Mouse (Mus musculus) heart, embryonic 16.5 days (tissue): ENCODE measurements at regions not wholly inside any gene's neighbourhood (a gene's known extent, or its start where the extent isn't known, plus 50 kb on each side); places are given as distances from the start of the nearest gene placed in this dataset.

Experiments
- ATAC-seq: fragments of 200-750 bp; cut with Nextera tagmentation; replicated peaks from 2 replicates; pipeline ENCODE4 v1.8.0; 2017; ENCODE audit warnings: moderate number of reproducible peaks; ENCODE audit not compliant: insufficient read depth, low FRiP score; ENCODE audit errors: extremely low read depth
- H3K27ac ChIP-seq: fragments of 300-500 bp; sonication (generic); 2 replicates; pipeline ENCODE4 v1.5.1; 2014; ENCODE audit warnings: mild to moderate bottlenecking, low read length, control low read depth, moderate library complexity
- H3K27me3 ChIP-seq: fragments of 300-500 bp; sonication (generic); 2 replicates; pipeline ENCODE4 v1.6.1; 2014; ENCODE audit warnings: low read length, mixed read lengths; ENCODE audit not compliant: control insufficient read depth, insufficient read depth
- H3K36me3 ChIP-seq: fragments of 300-500 bp; sonication (generic); 2 replicates; pipeline ENCODE4 v1.6.1; 2014; ENCODE audit not compliant: control insufficient read depth, insufficient read depth
- H3K4me1 ChIP-seq: fragments of 300-500 bp; sonication (generic); 2 replicates; pipeline ENCODE4 v1.6.1; 2014; ENCODE audit warnings: low read length, mixed read lengths; ENCODE audit not compliant: control insufficient read depth, insufficient read depth
- H3K4me2 ChIP-seq: fragments of 300-500 bp; sonication (generic); 2 replicates; pipeline ENCODE4 v1.6.1; 2014; ENCODE audit warnings: low read depth, mild to moderate bottlenecking, control low read depth, low read length
- H3K4me3 ChIP-seq: fragments of 300-500 bp; sonication (generic); 2 replicates; pipeline ENCODE4 v1.5.1; 2014; ENCODE audit warnings: mild to moderate bottlenecking, control low read depth, low read length
- H3K9ac ChIP-seq: fragments of 300-500 bp; sonication (generic); 2 replicates; pipeline ENCODE4 v1.6.1; 2014; ENCODE audit warnings: low read length, control low read depth
- H3K9me3 ChIP-seq: fragments of 300-500 bp; sonication (generic); replicated peaks from 2 replicates; pipeline ENCODE4 v1.6.1; 2016; ENCODE audit warnings: low read length; ENCODE audit not compliant: control insufficient read depth

GRCm38 (mm10) chr11:117434056-117434455 lies 50.1 kb upstream of the Gm11733 start:
- no peak for ATAC-seq
- Histone ChIP-seq H3K4me2 (no peak overlapping the region), H3K36me3 (no peaks in the 10 kb centered on the region), H3K9ac (no peak overlapping the region), H3K27me3 (peaks cover 29% of the 10 kb centered on the region), H3K4me1 (peaks cover 11% of the 10 kb centered on the region), H3K27ac (no peak overlapping the region), H3K9me3 (no peaks in the 10 kb centered on the region), H3K4me3 (no peak overlapping the region)
